Mouse (Mus musculus): ENCODE data around the gene Naa25.

GRCm38 (mm10) chr5:121453743-121454502 lies 56.2 kb downstream of the Naa25 start:
- TF ChIP-seq CTCF (IDR thresholded peaks at IDR 0.05; ENCODE audit: control insufficient read depth, insufficient read depth, insufficient replicate concordance, low read depth, low read length) (no peak), POLR2A (IDR thresholded peaks at IDR 0.05; ENCODE audit: control insufficient read depth, low read depth, low read length) (no peak)

Data from testis, adult 2 months (tissue).